Mouse (Mus musculus) hindbrain, postnatal 0 days (tissue): ENCODE data around the gene Slc29a2. TPM values are rescaled to one million over a fixed set of nuclear protein-coding genes. Genes with fewer than 3 reads are reported as not detected.
A peak's percentile ranks its signal among the peaks of the same experiment; 100 is the strongest.

Experiments
- ATAC-seq: fragments of 200-750 bp; cut with Nextera tagmentation; 2 replicates; pipeline ENCODE4 v1.8.0; 2017; ENCODE audit warnings: mild to moderate bottlenecking, moderate TSS enrichment, moderate library complexity
- DNase-seq: peaks from one replicate; pipeline ENCODE4 v3.0.0-alpha.2; 2015; ENCODE audit warnings: low spot score
- H3K27ac ChIP-seq: fragments of 300-500 bp; sonication (generic); 2 replicates; pipeline ENCODE4 v1.5.1; 2014; ENCODE audit warnings: mild to moderate bottlenecking
- H3K27me3 ChIP-seq: fragments of 300-500 bp; sonication (generic); 2 replicates; pipeline ENCODE4 v1.6.1; 2014; ENCODE audit warnings: low read length, mixed read lengths; ENCODE audit not compliant: insufficient read depth
- H3K36me3 ChIP-seq: fragments of 300-500 bp; sonication (generic); 2 replicates; pipeline ENCODE4 v1.6.1; 2014; ENCODE audit warnings: low read length, mixed read lengths; ENCODE audit not compliant: insufficient read depth
- H3K4me1 ChIP-seq: fragments of 300-500 bp; sonication (generic); 2 replicates; pipeline ENCODE4 v1.6.1; 2014; ENCODE audit warnings: antibody characterized with exemption, low read length, mixed read lengths; ENCODE audit not compliant: insufficient read depth
- H3K4me2 ChIP-seq: fragments of 300-500 bp; sonication (generic); 2 replicates; pipeline ENCODE4 v1.6.1; 2014; ENCODE audit warnings: low read depth, mild to moderate bottlenecking, low read length, moderate library complexity, mixed read lengths
- H3K4me3 ChIP-seq: fragments of 300-500 bp; sonication (generic); 2 replicates; pipeline ENCODE4 v1.5.1; 2014; ENCODE audit warnings: low read length
- H3K9ac ChIP-seq: fragments of 300-500 bp; sonication (generic); replicated peaks from 2 replicates; pipeline ENCODE4 v1.6.1; 2014; ENCODE audit warnings: mild to moderate bottlenecking, low read length, moderate library complexity, mixed read lengths
- H3K9me3 ChIP-seq: fragments of 300-500 bp; sonication (generic); 2 replicates; pipeline ENCODE4 v1.6.1; 2016; ENCODE audit warnings: low read length, mixed read lengths
- CTCF ChIP-seq: IDR thresholded peaks from 2 replicates; pipeline ENCODE4 v1.5.1; 2016; ENCODE audit warnings: antibody characterized with exemption, control low read depth, low read depth
- WGBS: fragments of 180-500 bp; shearing (Covaris S2); extraction: QIAGEN DNeasy Blood & Tissue Kit; methylation state at CpG from one replicate; pipeline ENCODE4 v1.1.7; 2014; 5-methylcytosine and 5-hydroxymethylcytosine counted together
- polyA plus RNA-seq: library from polyadenylated mRNA; unstranded; fragments of >200 nt; fragmentation: Nextera tagmentation; extraction: Ambion mirVana; gene quantifications from 2 replicates; pipeline ENCODE4 v1.2.1, GENCODE M21; 2015
- total RNA-seq: library from RNA; depleted of rRNA; stranded (reverse); fragments of >200 nt; gene quantifications from 2 replicates; pipeline ENCODE4 v1.2.3, GENCODE M21; 2014

The Slc29a2 gene
- total and polyA plus RNA-seq, 2 experiments from 2014 or later: 16.3 to 22.5 TPM

DNA sequence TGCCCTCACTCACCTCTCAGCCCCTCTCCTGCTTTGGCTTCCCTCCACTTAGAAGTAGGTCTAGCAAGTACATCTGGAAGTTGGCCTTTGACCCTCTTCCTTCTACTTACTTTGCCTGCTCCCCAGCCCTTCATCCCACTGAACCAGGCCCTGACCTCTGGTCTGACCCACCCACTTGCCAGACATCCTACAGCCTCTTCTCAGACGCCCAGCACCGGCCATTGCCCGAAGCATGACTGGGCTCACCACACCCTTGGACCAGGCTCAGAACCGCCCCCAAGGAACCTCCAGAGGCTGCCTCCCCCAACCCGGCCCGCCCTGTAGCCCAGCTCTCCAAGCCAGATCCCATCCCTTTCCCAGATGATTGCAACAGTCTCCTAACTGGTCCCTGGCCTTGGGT lies 38.8 kb downstream of the Slc29a2 start:
- WGBS: 90% methylated on average over 6 of the region's 6 CpGs
- no peaks in the 10 kb centered on the region for H3K9me3 ChIP-seq
- H3K36me3 ChIP-seq: no peaks in the 10 kb centered on the region
- no peak overlapping the region for H3K27ac ChIP-seq
- H3K9ac ChIP-seq: no peak overlapping the region
- H3K4me1 ChIP-seq: no peaks in the 10 kb centered on the region
- DNase-seq: no peak
- no peak overlapping the region for H3K4me3 ChIP-seq
- ATAC-seq: no peak
- no peak overlapping the region for H3K4me2 ChIP-seq
- TF ChIP-seq CTCF: no peak
- H3K27me3 ChIP-seq: no peaks in the 10 kb centered on the region

GRCm38 (mm10) chr19:5065104-5065503 lies 41.4 kb downstream of the Slc29a2 start:
- no peaks in the 10 kb centered on the region for H3K36me3 ChIP-seq
- ATAC-seq: no peak
- DNase-seq: no peak
- H3K4me3 ChIP-seq: no peak overlapping the region
- H3K4me1 ChIP-seq: peaks cover 5% of the 10 kb centered on the region; the same call in 1 of the 2 replicates
- TF ChIP-seq CTCF: no peak
- no peak overlapping the region for H3K27ac ChIP-seq
- no peaks in the 10 kb centered on the region for H3K27me3 ChIP-seq
- WGBS: 63% methylated on average over 7 of the region's 7 CpGs
- no peaks in the 10 kb centered on the region for H3K9me3 ChIP-seq
- no peak overlapping the region for H3K9ac ChIP-seq
- no peak overlapping the region for H3K4me2 ChIP-seq

DNA sequence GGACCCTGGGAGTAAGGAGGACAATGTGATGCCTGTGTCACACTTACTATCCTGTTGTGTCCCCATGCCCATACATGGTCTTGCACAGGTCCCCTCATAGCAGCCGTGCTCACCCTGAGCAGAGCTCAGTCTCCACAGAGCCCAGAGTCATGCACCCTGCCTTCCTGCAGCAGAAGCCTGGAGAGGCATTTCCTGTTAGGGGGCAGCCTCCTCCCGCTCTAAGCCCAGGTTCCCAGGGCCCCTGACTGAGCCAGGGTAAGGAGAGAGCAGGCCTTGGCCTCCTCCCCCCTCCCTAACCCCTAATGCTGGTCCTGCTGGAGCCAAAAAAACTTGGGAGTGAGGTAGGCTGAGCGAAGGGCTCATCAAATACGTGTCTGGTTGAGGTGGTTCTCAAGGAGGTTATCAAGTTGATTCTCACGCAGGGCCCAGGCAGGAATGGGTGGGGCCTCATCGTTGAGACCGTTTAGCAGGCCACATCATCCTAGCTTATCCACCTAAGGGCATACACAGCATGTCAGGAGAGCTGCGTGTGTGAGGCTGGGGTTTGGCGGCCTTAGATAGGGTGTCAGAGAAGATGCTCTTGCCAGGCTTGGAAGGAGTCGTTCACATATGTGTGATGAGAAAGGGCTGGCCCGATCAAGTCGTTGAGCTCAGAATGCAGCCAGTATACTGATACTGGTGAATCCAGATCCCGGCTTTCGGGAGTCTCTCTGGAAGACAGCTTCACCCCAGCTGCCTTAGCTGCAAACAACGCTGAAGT lies 43.6 kb downstream of the Slc29a2 start:
- DNase-seq (no peak), ATAC-seq (no peak)
- H3K27ac ChIP-seq: no peak overlapping the region
- no peak overlapping the region for H3K9ac ChIP-seq
- H3K9me3 ChIP-seq: no peaks in the 10 kb centered on the region
- H3K36me3 ChIP-seq: no peaks in the 10 kb centered on the region
- H3K4me1 ChIP-seq: peaks cover 9% of the 10 kb centered on the region; the same call in 1 of the 2 replicates
- H3K4me2 ChIP-seq: peak overlapping the region; percentile 60
- 17% methylated on average over 15 of the region's 15 CpGs for WGBS
- H3K27me3 ChIP-seq: no peaks in the 10 kb centered on the region
- H3K4me3 ChIP-seq: peak overlapping the region; percentile 38
- TF ChIP-seq CTCF: no peak

DNA sequence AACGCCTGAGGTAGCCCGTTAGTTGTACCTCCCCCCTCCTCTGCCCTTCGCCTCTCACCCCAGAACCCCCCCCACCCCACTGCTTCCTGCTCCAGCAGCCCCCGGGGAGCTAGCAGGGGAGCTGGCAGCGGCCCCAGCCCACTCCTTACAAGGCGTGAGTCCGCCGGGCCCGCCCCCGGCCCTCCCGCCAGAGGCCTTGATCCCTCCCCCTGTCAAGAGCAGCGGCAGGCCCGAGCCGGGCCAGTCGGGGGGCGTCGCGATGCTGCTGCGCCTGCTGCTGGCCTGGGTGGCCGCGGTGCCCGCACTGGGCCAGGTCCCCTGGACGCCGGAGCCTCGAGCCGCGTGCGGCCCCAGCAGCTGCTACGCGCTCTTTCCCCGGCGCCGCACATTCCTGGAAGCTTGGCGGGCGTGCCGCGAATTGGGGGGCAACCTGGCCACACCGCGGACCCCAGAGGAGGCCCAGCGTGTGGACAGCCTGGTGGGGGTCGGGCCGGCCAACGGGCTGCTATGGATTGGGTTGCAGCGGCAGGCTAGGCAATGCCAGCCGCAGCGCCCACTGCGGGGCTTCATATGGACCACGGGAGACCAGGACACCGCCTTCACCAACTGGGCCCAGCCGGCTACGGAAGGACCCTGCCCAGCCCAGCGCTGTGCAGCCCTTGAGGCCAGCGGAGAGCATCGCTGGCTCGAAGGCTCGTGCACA lies 44.4 kb downstream of the Slc29a2 start, which contains the start of gene Cd248:
Cd248 (plus strand) TSS at position 212 of the 703 bp plus-strand sequence.
- no peak for TF ChIP-seq CTCF
- no peak within 1 kb of the TSS for H3K27ac ChIP-seq

DNA sequence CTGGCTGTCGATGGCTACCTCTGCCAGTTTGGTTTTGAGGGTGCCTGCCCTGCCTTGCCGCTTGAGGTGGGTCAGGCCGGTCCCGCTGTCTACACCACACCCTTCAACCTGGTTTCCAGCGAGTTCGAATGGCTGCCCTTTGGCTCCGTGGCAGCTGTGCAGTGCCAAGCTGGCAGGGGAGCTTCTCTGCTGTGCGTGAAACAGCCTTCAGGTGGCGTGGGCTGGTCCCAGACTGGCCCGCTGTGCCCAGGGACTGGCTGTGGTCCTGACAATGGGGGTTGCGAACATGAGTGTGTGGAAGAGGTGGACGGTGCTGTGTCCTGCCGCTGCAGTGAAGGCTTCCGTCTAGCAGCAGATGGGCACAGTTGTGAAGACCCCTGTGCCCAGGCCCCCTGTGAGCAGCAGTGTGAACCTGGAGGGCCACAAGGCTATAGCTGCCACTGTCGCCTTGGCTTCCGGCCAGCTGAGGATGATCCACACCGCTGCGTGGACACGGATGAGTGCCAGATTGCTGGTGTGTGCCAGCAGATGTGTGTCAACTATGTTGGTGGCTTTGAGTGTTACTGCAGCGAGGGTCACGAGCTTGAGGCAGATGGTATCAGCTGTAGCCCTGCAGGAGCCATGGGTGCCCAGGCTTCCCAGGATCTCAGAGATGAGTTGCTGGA lies 45.0 kb downstream of the Slc29a2 start:
- no peak; the same call in 1 of the 2 replicates for TF ChIP-seq CTCF
- Histone ChIP-seq H3K4me3 (peak overlapping the region; percentile 38), H3K4me1 (peaks cover 9% of the 10 kb centered on the region; the same call in 1 of the 2 replicates), H3K27ac (no peak overlapping the region), H3K4me2 (peak overlapping the region; percentile 60), H3K9me3 (no peaks in the 10 kb centered on the region), H3K9ac (peak overlapping the region; percentile 52), H3K27me3 (no peaks in the 10 kb centered on the region), H3K36me3 (no peaks in the 10 kb centered on the region)
- ATAC-seq (0 out of 2 replicates have a peak, but pooled peaks have one; percentile 15), DNase-seq (peak; percentile 36)
- 26% methylated on average over 21 of the region's 21 CpGs for WGBS

More for the DNA sequence above, 44.4 kb downstream of the Slc29a2 start, which contains the start of gene Cd248:
- no peaks in the 10 kb centered on the region for H3K27me3 ChIP-seq
- H3K4me2 ChIP-seq: peak within 1 kb of the TSS; percentile 60
- 2% methylated on average over 49 of the region's 56 CpGs for WGBS
- H3K4me1 ChIP-seq: peaks cover 9% of the 10 kb centered on the region; the same call in 1 of the 2 replicates
- DNase-seq: peak; percentile 67
- no peaks in the 10 kb centered on the region for H3K36me3 ChIP-seq
- H3K9me3 ChIP-seq: no peaks in the 10 kb centered on the region
- peak; percentile 14; the same call in 1 of the 2 replicates for ATAC-seq
- peak within 1 kb of the TSS; percentile 38 for H3K4me3 ChIP-seq
- peak within 1 kb of the TSS; percentile 52 for H3K9ac ChIP-seq

DNA sequence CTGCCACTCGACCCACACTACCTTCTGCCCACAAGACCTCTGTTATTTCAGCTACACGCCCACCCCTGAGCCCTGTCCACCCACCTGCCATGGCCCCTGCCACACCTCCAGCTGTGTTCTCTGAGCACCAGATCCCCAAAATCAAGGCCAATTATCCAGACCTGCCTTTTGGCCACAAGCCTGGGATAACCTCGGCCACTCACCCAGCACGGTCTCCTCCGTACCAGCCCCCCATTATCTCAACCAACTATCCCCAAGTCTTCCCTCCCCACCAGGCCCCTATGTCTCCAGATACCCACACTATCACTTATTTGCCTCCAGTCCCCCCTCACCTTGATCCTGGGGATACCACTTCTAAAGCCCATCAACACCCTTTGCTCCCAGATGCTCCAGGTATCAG lies 45.8 kb downstream of the Slc29a2 start:
- peaks cover 9% of the 10 kb centered on the region; the same call in 1 of the 2 replicates for H3K4me1 ChIP-seq
- DNase-seq: no peak

More for the DNA sequence above, 45.8 kb downstream of the Slc29a2 start:
- Histone ChIP-seq H3K9ac (no peak overlapping the region), H3K4me3 (no peak overlapping the region), H3K4me2 (peak overlapping the region; percentile 60), H3K27ac (no peak overlapping the region), H3K27me3 (no peaks in the 10 kb centered on the region), H3K36me3 (no peaks in the 10 kb centered on the region), H3K9me3 (no peaks in the 10 kb centered on the region)
- WGBS: 86% methylated on average over 5 of the region's 5 CpGs
- no peak for ATAC-seq
- no peak for TF ChIP-seq CTCF
